Mouse (Mus musculus): ENCODE results near the gene Prkn. TPM values are rescaled to one million over a fixed set of nuclear protein-coding genes. Genes with fewer than 3 reads are reported as not detected.

Prkn gene
- total RNA-seq, 1 experiment: 1.7 TPM

GRCm38 (mm10) chr17:10947614-10948013 lies 107.4 kb downstream of the Prkn start:
- Histone ChIP-seq H3K9ac (ENCODE audit: insufficient read depth, low read depth, low read length, poor library complexity, severe bottlenecking) (no peak overlapping the region), H3K36me3 (ENCODE audit: control insufficient read depth, insufficient read depth, low read length, poor library complexity, severe bottlenecking) (no peaks in the 10 kb centered on the region), H3K27ac (ENCODE audit: insufficient read depth, low read depth, low read length, poor library complexity, severe bottlenecking) (no peak overlapping the region), H3K9me3 (ENCODE audit: control insufficient read depth, insufficient read depth, low read depth, low read length) (peaks cover 5% of the 10 kb centered on the region; the same call in 1 of the 2 replicates), H3K4me3 (ENCODE audit: insufficient read depth in 1 of 2, low read depth in 1 of 2, low read length in 2 of 2, poor library complexity in 1 of 2, severe bottlenecking in 1 of 2) (no peak overlapping the region), H3K4me1 (ENCODE audit: control insufficient read depth in 2 of 2, insufficient read depth in 2 of 2, low read length in 2 of 2, poor library complexity in 1 of 2) (no peaks in the 10 kb centered on the region)
- TF ChIP-seq ZC3H11A (IDR thresholded peaks at IDR 0.05; ENCODE audit: borderline replicate concordance, low read depth, low read length) (no peak), CHD2 (IDR thresholded peaks at IDR 0.05; ENCODE audit: low read depth, low read length) (no peak), MAFK (IDR thresholded peaks at IDR 0.05; ENCODE audit: insufficient read depth, low read depth, low read length) (no peak), ZNF384 (IDR thresholded peaks at IDR 0.05; ENCODE audit: low read depth, low read length) (no peak), HCFC1 (IDR thresholded peaks at IDR 0.05; ENCODE audit: borderline replicate concordance, insufficient read depth, low read length) (no peak)
- in situ Hi-C loops (cut with MboI; ENCODE audit: low sequenced_read_pairs in 2 of 2, unreplicated experiment in 2 of 2): no loop called here
- DNase-seq (ENCODE audit: low read depth, low spot score): no peak

DNA sequence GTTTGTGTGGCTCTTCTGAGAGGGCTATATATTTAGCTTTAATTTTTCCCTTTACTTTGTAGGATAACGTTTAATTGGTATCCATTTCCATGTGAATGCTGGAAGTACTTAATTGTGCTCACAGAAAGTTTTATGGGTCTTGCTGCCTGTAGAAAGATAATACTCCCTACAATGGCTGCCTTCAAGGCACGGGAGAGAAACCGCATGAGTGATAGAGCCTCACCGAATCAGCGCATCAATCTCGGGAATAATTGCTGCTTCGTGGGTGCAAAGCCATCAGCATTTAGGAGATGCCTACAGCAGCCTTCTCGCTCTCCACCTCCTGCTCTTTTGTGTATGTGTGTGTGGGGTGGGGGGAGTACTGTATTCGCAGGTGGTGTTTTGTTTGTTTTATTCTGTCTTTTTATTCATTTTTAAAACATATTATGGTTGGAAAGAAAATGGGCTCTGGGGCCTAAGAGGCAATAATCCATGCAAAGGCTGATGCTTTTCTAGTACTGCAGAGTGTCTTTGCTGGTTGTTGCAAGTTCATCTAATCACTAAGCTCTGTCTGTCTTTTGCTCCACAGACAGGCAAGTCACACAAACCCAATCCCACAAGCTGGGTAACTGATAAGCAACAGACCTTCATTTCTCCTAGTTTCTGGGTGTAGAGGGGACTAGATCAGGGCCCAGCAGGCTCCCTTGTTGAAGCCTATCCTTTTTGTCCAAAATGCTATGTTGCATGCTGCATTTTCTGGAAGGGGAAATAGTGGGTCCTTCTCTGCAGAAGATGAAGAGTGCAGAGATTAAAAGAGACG lies 119.1 kb downstream of the Prkn start:
- TF ChIP-seq MAFK (IDR thresholded peaks at IDR 0.05; ENCODE audit: insufficient read depth, low read depth, low read length) (no peak), ZNF384 (IDR thresholded peaks at IDR 0.05; ENCODE audit: low read depth, low read length) (no peak), CHD2 (IDR thresholded peaks at IDR 0.05; ENCODE audit: low read depth, low read length) (no peak), HCFC1 (IDR thresholded peaks at IDR 0.05; ENCODE audit: borderline replicate concordance, insufficient read depth, low read length) (no peak), ZC3H11A (IDR thresholded peaks at IDR 0.05; ENCODE audit: borderline replicate concordance, low read depth, low read length) (no peak)
- DNase-seq (ENCODE audit: low read depth, low spot score): no peak
- in situ Hi-C loops (cut with MboI; ENCODE audit: low sequenced_read_pairs in 2 of 2, unreplicated experiment in 2 of 2): no loop called here
- Histone ChIP-seq H3K36me3 (ENCODE audit: control insufficient read depth, insufficient read depth, low read length, poor library complexity, severe bottlenecking) (no peaks in the 10 kb centered on the region), H3K9me3 (ENCODE audit: control insufficient read depth, insufficient read depth, low read depth, low read length) (no peaks in the 10 kb centered on the region), H3K9ac (ENCODE audit: insufficient read depth, low read depth, low read length, poor library complexity, severe bottlenecking) (no peak overlapping the region), H3K4me1 (ENCODE audit: control insufficient read depth in 2 of 2, insufficient read depth in 2 of 2, low read length in 2 of 2, poor library complexity in 1 of 2) (no peaks in the 10 kb centered on the region), H3K4me3 (ENCODE audit: insufficient read depth in 1 of 2, low read depth in 1 of 2, low read length in 2 of 2, poor library complexity in 1 of 2, severe bottlenecking in 1 of 2) (no peak overlapping the region), H3K27ac (ENCODE audit: insufficient read depth, low read depth, low read length, poor library complexity, severe bottlenecking) (no peak overlapping the region)

DNA sequence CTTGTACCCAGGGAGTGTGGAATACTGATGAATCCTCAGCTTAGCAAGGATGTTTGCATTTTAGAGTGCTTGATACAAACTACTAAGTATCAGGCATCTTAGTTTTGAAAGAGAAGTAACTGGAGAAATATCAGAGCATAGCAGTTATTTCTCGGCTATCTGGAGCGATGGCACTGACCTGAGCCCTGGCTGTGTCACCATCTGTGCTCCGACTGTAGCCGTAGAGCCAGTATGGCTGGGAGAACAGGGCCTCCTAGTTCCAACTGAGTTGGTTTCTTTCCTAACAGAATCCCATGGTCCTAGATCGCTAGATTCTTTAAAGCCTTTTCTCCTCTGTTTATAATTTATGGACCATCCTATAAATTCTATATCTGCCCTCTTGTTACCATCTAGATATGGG lies 122.0 kb downstream of the Prkn start:
- Histone ChIP-seq H3K4me1 (ENCODE audit: control insufficient read depth in 2 of 2, insufficient read depth in 2 of 2, low read length in 2 of 2, poor library complexity in 1 of 2) (no peaks in the 10 kb centered on the region), H3K9me3 (ENCODE audit: control insufficient read depth, insufficient read depth, low read depth, low read length) (no peaks in the 10 kb centered on the region), H3K36me3 (ENCODE audit: control insufficient read depth, insufficient read depth, low read length, poor library complexity, severe bottlenecking) (no peaks in the 10 kb centered on the region), H3K27ac (ENCODE audit: insufficient read depth, low read depth, low read length, poor library complexity, severe bottlenecking) (no peak overlapping the region), H3K4me3 (ENCODE audit: insufficient read depth in 1 of 2, low read depth in 1 of 2, low read length in 2 of 2, poor library complexity in 1 of 2, severe bottlenecking in 1 of 2) (no peak overlapping the region), H3K9ac (ENCODE audit: insufficient read depth, low read depth, low read length, poor library complexity, severe bottlenecking) (no peak overlapping the region)
- DNase-seq (ENCODE audit: low read depth, low spot score): no peak
- no peak for TF ChIP-seq HCFC1 (IDR thresholded peaks at IDR 0.05; ENCODE audit: borderline replicate concordance, insufficient read depth, low read length)
- no peak for TF ChIP-seq MAFK (IDR thresholded peaks at IDR 0.05; ENCODE audit: insufficient read depth, low read depth, low read length)
- no peak for TF ChIP-seq ZNF384 (IDR thresholded peaks at IDR 0.05; ENCODE audit: low read depth, low read length)
- no peak for TF ChIP-seq CHD2 (IDR thresholded peaks at IDR 0.05; ENCODE audit: low read depth, low read length)
- no peak for TF ChIP-seq ZC3H11A (IDR thresholded peaks at IDR 0.05; ENCODE audit: borderline replicate concordance, low read depth, low read length)
- in situ Hi-C loops (cut with MboI; ENCODE audit: low sequenced_read_pairs in 2 of 2, unreplicated experiment in 2 of 2): no loop called here

GRCm38 (mm10) chr17:10982136-10982535 lies 142.0 kb downstream of the Prkn start:
- H3K27ac ChIP-seq (ENCODE audit: insufficient read depth, low read depth, low read length, poor library complexity, severe bottlenecking): no peak overlapping the region
- no peak for DNase-seq (ENCODE audit: low read depth, low spot score)
- in situ Hi-C loops (cut with MboI; ENCODE audit: low sequenced_read_pairs in 2 of 2, unreplicated experiment in 2 of 2): no loop called here
- no peak overlapping the region for H3K9ac ChIP-seq (ENCODE audit: insufficient read depth, low read depth, low read length, poor library complexity, severe bottlenecking)
- H3K4me3 ChIP-seq (ENCODE audit: insufficient read depth in 1 of 2, low read depth in 1 of 2, low read length in 2 of 2, poor library complexity in 1 of 2, severe bottlenecking in 1 of 2): no peak overlapping the region
- no peaks in the 10 kb centered on the region for H3K4me1 ChIP-seq (ENCODE audit: control insufficient read depth in 2 of 2, insufficient read depth in 2 of 2, low read length in 2 of 2, poor library complexity in 1 of 2)
- H3K9me3 ChIP-seq (ENCODE audit: control insufficient read depth, insufficient read depth, low read depth, low read length): no peaks in the 10 kb centered on the region
- TF ChIP-seq ZC3H11A (IDR thresholded peaks at IDR 0.05; ENCODE audit: borderline replicate concordance, low read depth, low read length) (no peak), HCFC1 (IDR thresholded peaks at IDR 0.05; ENCODE audit: borderline replicate concordance, insufficient read depth, low read length) (no peak), CHD2 (IDR thresholded peaks at IDR 0.05; ENCODE audit: low read depth, low read length) (no peak), MAFK (IDR thresholded peaks at IDR 0.05; ENCODE audit: insufficient read depth, low read depth, low read length) (no peak), ZNF384 (IDR thresholded peaks at IDR 0.05; ENCODE audit: low read depth, low read length) (no peak)
- H3K36me3 ChIP-seq (ENCODE audit: control insufficient read depth, insufficient read depth, low read length, poor library complexity, severe bottlenecking): no peaks in the 10 kb centered on the region
